Mouse (Mus musculus) stomach, embryonic 16.5 days (tissue): ENCODE results near the gene Trim29. TPM values are rescaled to one million over a fixed set of nuclear protein-coding genes. Genes with fewer than 3 reads are reported as not detected.

Experiments used
- ATAC-seq: fragments of 200-750 bp; cut with Nextera tagmentation; 2 replicates; pipeline ENCODE4 v1.8.0; 2017; ENCODE audit warnings: moderate number of reproducible peaks, moderate TSS enrichment; ENCODE audit not compliant: insufficient read depth, low FRiP score
- H3K27ac ChIP-seq: fragments of 300-500 bp; sonication (generic); 2 replicates; pipeline ENCODE4 v1.5.1; 2014; ENCODE audit warnings: low read length
- H3K27me3 ChIP-seq: fragments of 300-500 bp; sonication (generic); 2 replicates; pipeline ENCODE4 v1.6.1; 2014; ENCODE audit warnings: low read length, control low read depth, mixed read lengths; ENCODE audit not compliant: control insufficient read depth, insufficient read depth
- H3K36me3 ChIP-seq: fragments of 300-500 bp; sonication (generic); 2 replicates; pipeline ENCODE4 v1.6.1; 2014; ENCODE audit warnings: low read length; ENCODE audit not compliant: control insufficient read depth, insufficient read depth
- H3K4me1 ChIP-seq: fragments of 300-500 bp; sonication (generic); 2 replicates; pipeline ENCODE4 v1.6.1; 2014; ENCODE audit warnings: low read length, control low read depth, mixed read lengths; ENCODE audit not compliant: control insufficient read depth, insufficient read depth
- H3K4me2 ChIP-seq: fragments of 300-500 bp; sonication (generic); 2 replicates; pipeline ENCODE4 v1.6.1; 2014; ENCODE audit warnings: low read depth, low read length, mixed read lengths
- H3K4me3 ChIP-seq: fragments of 300-500 bp; sonication (generic); replicated peaks from 2 replicates; pipeline ENCODE4 v1.5.1; 2014; ENCODE audit warnings: mild to moderate bottlenecking, low read length
- H3K9ac ChIP-seq: fragments of 300-500 bp; sonication (generic); 2 replicates; pipeline ENCODE4 v1.6.1; 2014; ENCODE audit warnings: low read length
- H3K9me3 ChIP-seq: fragments of 300-500 bp; sonication (generic); replicated peaks from 2 replicates; pipeline ENCODE4 v1.6.1; 2016; ENCODE audit warnings: low read length, control low read depth; ENCODE audit not compliant: control insufficient read depth
- WGBS: fragments of 180-500 bp; shearing (Covaris S2); extraction: QIAGEN DNeasy Blood & Tissue Kit; methylation state at CpG from one replicate; pipeline ENCODE4 v1.1.7; 2014; 5-methylcytosine and 5-hydroxymethylcytosine counted together
- polyA plus RNA-seq: library from polyadenylated mRNA; unstranded; fragments of >200 nt; fragmentation: Nextera tagmentation; extraction: Ambion mirVana; gene quantifications from 2 replicates; pipeline ENCODE4 v1.2.1, GENCODE M21; 2015

The Trim29 gene
- polyA plus RNA-seq, 1 experiment from 2014 or later = 54.1 TPM

DNA sequence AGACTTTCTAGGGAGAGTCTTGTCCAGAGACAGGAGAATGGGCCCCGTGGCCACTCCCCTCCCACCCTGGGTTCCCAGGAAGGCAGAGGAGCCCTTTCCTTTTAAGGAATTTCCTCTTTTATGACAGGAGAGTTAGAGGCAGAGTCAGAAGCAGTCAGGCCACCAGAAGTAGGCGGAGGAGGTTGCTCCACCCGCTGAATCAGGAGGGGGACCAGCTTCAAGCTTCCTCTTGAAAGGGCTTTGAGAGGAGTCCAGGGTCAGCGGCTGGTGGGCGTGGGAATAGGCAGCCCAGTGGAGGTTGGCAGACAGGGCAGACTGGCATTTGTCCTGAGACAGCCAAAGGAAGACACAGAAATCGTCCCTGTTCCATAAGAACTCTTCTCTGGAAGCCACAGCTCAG is 4.8 kb upstream of the Trim29 start:
- Histone ChIP-seq H3K9me3 (no peaks in the 10 kb centered on the region), H3K4me2 (no peak overlapping the region), H3K4me1 (no peaks in the 10 kb centered on the region; the same call in 1 of the 2 replicates), H3K9ac (no peak overlapping the region), H3K4me3 (no peak overlapping the region), H3K27me3 (no peaks in the 10 kb centered on the region), H3K27ac (0 out of 2 replicates have a peak overlapping the region, but pooled peaks have one; percentile 2), H3K36me3 (no peaks in the 10 kb centered on the region)
- WGBS = 32% methylated on average over 6 of the region's 6 CpGs
- no peak for ATAC-seq

DNA sequence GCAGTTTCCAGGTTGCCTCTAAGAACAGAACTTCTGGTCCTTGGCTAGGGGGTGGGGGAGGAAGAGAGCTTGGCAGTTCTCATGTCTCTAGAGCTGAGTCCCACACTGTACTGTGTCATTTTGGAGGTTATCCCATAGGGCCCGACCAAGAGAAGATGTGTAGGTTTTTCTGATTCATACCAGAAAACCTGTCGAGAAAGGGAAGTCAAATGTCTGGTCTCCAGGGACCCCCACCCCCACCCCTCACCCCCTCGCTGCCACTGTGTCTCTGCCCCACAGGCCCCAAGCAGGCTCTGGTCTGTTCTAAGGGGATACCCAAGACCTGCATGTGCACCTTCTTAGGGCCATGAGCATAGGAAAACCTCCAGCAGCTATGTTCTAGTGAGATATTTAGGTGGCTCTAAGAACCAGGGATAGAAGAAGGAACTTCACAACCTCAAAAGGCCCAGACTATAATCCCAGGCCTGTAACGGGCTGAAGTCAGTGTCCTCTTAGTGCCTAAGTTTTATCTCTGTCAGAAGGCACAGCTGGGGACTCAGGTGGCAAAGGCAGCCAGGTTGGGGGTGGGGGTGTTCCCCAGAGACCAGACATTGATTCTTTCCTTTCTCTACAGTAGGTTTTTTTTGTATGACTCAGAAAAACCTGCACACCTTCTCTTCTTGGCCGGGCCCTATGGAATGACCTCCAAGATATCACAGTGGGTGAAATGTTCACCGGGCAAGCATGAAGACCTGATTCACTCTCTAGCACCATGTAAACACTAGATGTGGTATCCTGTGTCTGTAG is 1.4 kb upstream of the Trim29 start:
- H3K9ac ChIP-seq = no peak overlapping the region; the same call in 1 of the 2 replicates
- 79% methylated on average over 6 of the region's 6 CpGs for WGBS
- no peak overlapping the region for H3K27ac ChIP-seq
- H3K4me3 ChIP-seq = no peak overlapping the region
- H3K4me2 ChIP-seq = no peak overlapping the region
- ATAC-seq = no peak
- no peaks in the 10 kb centered on the region for H3K9me3 ChIP-seq
- no peaks in the 10 kb centered on the region for H3K27me3 ChIP-seq
- H3K4me1 ChIP-seq = no peaks in the 10 kb centered on the region; the same call in 1 of the 2 replicates
- H3K36me3 ChIP-seq = no peaks in the 10 kb centered on the region

DNA sequence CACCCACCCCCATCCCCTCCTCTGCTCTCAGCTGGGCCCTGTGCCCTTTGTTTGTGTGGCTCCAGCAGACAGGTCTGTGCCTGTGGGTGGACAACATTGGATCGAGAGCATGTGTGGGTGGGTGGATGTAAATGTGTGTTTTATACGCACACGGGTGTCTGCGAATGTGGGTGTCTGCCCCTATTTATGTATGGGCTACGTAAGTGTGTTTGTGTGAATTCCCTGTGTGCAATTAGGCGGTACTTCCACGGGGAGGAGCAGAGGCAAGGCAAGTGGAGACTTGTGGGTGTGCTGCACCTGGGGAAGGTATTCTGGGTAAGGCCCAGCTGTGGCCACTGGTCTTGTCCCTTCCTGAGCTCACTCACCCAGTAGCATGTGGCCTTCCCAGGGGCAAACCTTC is 1.5 kb downstream of the Trim29 start:
- Histone ChIP-seq H3K4me3 (peak overlapping the region; percentile 31), H3K9me3 (no peaks in the 10 kb centered on the region), H3K4me2 (peak overlapping the region; percentile 38; the same call in 1 of the 2 replicates), H3K27ac (peak overlapping the region; percentile 77), H3K27me3 (no peaks in the 10 kb centered on the region), H3K4me1 (no peaks in the 10 kb centered on the region), H3K36me3 (no peaks in the 10 kb centered on the region), H3K9ac (no peak overlapping the region)
- no peak for ATAC-seq
- 65% methylated on average over 7 of the region's 7 CpGs for WGBS

DNA sequence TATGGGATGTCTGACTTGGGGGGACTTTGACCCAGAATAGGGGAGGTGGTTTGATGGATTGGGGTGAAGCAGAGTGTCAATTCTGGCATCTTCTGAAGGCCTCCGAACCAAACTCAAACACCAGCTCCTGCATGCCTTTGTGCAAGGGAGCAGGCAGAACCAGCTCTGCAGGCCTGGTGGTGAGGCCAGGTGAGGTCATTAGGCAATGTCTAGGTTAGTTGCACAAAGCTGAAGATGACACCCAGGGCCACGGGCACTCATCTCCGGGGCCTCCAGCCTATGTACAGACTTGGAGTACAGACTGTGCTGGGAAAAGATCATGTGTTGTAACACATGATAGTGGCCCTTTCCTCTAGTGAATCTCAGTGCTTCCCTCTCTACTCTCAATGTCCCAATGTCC is 3.2 kb downstream of the Trim29 start:
- Histone ChIP-seq H3K4me1 (no peaks in the 10 kb centered on the region), H3K36me3 (no peaks in the 10 kb centered on the region), H3K9me3 (no peaks in the 10 kb centered on the region), H3K9ac (no peak overlapping the region), H3K4me3 (peak overlapping the region; percentile 31), H3K27me3 (no peaks in the 10 kb centered on the region), H3K27ac (peak overlapping the region; percentile 77), H3K4me2 (peak overlapping the region; percentile 13; the same call in 1 of the 2 replicates)
- WGBS = 68% methylated on average over 3 of the region's 3 CpGs
- no peak for ATAC-seq

DNA sequence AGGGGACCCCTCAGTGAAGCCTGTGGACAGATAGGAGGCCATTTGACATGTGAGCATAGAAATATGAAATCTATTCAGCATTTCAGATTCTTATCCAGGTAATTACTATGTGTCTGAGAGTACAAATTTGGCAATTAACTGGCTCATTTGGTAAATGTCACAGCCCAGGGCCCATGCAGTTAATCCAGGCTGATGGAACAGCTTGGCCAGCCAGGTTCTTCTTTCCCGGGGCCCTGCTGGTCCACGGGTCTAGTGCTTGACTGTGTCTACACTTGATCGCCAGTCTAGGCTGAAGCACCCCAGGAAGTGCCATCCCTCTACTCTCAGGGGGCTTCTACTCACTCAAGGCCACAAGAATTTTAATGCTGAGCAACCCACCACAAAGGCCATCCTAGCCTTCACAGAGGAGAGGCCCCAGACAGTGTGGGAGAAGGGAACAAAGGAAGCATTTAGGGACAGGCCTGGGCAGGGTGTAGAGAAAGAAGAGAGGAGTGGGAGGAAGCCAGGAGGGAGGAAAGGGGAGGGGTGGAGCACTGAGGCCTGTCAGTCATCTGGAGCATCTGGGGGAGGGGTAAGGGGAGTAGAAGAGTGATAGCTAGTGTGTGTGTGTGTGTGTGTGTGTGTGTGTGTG is 4.8 kb downstream of the Trim29 start:
- H3K4me3 ChIP-seq = no peak overlapping the region
- H3K36me3 ChIP-seq = no peaks in the 10 kb centered on the region
- no peak for ATAC-seq
- H3K4me1 ChIP-seq = no peaks in the 10 kb centered on the region
- H3K9ac ChIP-seq = no peak overlapping the region
- 61% methylated on average over 3 of the region's 3 CpGs for WGBS
- no peaks in the 10 kb centered on the region for H3K9me3 ChIP-seq
- H3K27ac ChIP-seq = peak overlapping the region; percentile 40
- H3K4me2 ChIP-seq = peak overlapping the region; percentile 2; the same call in 1 of the 2 replicates
- H3K27me3 ChIP-seq = no peaks in the 10 kb centered on the region

DNA sequence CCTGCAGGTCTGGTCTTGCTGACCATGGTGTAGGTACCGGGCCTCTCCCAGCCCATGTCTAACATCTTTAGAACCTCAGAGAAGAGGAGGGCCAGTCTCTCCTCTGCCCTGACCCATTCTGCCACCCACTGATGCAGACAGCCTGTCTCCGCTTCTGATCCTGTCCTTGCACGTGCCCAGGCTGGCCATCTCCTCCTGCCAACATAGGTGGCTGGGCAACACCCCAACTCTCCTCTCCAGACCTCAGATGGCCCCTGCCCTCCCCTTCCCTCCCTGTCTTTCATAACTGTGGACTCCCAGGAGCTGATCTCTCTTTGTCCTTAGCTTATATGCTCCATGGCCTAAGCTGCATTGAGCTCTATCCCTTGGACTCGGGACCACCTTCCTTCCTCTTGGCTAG is 5.8 kb downstream of the Trim29 start:
- Histone ChIP-seq H3K27me3 (no peaks in the 10 kb centered on the region), H3K4me2 (no peak overlapping the region), H3K9me3 (no peaks in the 10 kb centered on the region), H3K4me1 (no peaks in the 10 kb centered on the region), H3K36me3 (no peaks in the 10 kb centered on the region), H3K27ac (no peak overlapping the region), H3K4me3 (no peak overlapping the region), H3K9ac (no peak overlapping the region)
- ATAC-seq = no peak
- 89% methylated on average over 4 of the region's 4 CpGs for WGBS

DNA sequence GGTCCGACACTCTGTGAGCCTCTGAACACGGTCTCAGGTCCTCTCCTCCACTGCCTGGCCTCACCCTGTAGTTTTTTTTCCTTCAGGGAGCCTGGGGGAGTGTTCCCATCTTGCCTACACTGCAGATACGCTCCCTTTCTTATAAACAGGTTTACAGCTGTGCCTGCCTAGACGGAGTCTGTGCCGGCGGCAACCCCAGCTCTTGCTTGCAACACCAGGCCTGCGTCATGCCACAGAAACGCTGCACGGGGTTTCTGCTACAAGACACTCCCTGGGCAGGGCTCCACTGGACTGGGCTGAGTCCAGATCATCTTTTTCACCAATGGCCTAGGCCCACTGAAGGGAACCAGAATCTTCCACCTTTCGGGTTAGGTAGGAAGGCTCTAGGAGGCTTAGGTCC is 8.0 kb downstream of the Trim29 start:
- Histone ChIP-seq H3K36me3 (no peaks in the 10 kb centered on the region), H3K9me3 (no peaks in the 10 kb centered on the region), H3K4me2 (no peak overlapping the region), H3K4me1 (no peaks in the 10 kb centered on the region), H3K27ac (peak overlapping the region; percentile 72), H3K9ac (no peak overlapping the region), H3K4me3 (no peak overlapping the region), H3K27me3 (no peaks in the 10 kb centered on the region)
- no peak for ATAC-seq
- 56% methylated on average over 10 of the region's 10 CpGs for WGBS

DNA sequence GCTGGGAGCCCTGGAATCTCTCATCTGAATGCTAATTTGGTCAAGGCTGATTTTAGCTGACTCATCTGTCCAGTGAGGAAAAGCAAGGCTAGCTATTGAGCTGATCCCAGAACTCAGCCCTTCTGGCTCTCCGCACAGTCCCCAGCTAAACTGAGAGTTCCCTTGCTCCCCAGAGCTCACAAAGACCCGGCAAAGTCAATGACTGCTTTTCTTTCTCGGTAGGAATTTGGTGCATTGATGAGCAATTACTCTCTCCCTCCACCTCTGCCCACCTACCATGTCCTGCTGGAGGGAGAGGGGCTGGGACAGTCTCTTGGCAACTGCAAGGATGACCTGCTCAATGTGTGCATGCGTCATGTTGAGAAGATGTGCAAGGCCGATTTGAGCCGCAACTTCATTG is 11.3 kb downstream of the Trim29 start:
- Histone ChIP-seq H3K4me1 (peaks cover 7% of the 10 kb centered on the region; the same call in 1 of the 2 replicates), H3K9me3 (no peaks in the 10 kb centered on the region), H3K27ac (no peak overlapping the region), H3K4me3 (no peak overlapping the region), H3K9ac (no peak overlapping the region), H3K27me3 (no peaks in the 10 kb centered on the region), H3K4me2 (no peak overlapping the region), H3K36me3 (no peaks in the 10 kb centered on the region)
- no peak for ATAC-seq
- WGBS = 73% methylated on average over 6 of the region's 6 CpGs

DNA sequence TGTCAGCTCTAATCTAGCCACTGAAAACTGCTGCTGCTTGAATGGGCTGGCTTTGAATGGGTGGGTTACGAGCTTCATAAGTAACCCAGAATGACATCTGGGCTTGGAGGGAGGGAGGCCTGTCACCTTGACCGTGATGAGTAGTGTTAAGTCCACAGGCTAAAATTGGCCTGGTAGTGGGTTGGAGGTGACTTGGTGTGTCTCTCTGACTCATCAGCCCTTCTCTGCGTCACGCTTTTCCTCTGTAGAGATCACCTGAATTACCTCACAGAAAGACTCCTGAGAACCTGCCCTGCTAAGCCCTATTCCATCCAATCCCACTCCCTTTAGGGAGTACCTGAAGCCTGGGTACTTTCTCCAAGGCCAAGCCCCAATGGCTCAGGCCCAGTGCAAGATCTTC is 12.0 kb downstream of the Trim29 start:
- no peak for ATAC-seq
- no peaks in the 10 kb centered on the region for H3K36me3 ChIP-seq
- no peaks in the 10 kb centered on the region for H3K9me3 ChIP-seq
- H3K27ac ChIP-seq = no peak overlapping the region
- H3K4me2 ChIP-seq = no peak overlapping the region
- 86% methylated on average over 4 of the region's 4 CpGs for WGBS
- H3K4me1 ChIP-seq = peaks cover 7% of the 10 kb centered on the region; the same call in 1 of the 2 replicates
- no peak overlapping the region for H3K9ac ChIP-seq
- no peak overlapping the region for H3K4me3 ChIP-seq
- H3K27me3 ChIP-seq = no peaks in the 10 kb centered on the region
